Mouse (Mus musculus): Measurements from ENCODE around the gene Arid5a. TPM values are rescaled to one million over a fixed set of nuclear protein-coding genes. Genes with fewer than 3 reads are reported as not detected.
A peak's percentile ranks its signal among the peaks of the same experiment; 100 is the strongest.

The Arid5a gene
- polyA plus RNA-seq, 1 experiment = 65.8 TPM

DNA sequence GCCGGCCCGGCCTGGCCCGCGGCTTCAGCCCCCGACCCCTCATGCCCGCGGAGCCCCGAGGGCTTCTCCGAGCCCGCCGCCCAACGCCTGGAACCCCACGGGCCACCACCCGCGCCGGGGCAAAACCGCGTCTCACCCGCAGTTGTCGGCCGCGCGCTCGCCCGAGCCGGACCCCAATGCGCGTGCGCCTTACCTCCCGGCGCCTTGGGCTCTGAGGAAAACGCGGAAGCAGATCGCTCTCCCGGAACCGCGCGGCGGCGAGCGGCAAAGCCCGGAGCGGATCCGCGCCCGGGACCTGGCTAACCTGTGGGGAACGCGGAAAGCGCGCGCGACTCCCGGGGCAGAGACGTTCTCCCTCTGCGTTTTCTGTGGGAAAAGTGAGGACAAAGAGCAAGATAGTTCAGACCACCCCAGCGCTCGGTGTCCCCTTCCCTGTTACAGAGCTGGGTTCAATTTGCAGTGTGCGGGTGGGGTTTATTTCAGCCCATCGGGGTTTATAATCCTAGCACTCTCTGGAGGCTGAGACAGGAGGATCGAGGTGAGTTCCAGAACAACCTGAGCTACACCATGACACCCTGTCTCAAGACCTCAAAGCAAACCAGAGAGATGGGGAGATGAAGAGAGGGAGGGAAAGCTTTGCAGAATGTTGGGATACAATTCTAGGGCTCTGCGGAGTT lies 61.6 kb downstream of the Arid5a start, which contains the start of gene Kansl3:
Gene Kansl3, minus strand, starts transcription at position 213 of the 677 bp plus-strand sequence.
- Histone ChIP-seq H3K4me3 (peak within 1 kb of the TSS; percentile 58), H3ac (ENCODE audit: control insufficient read depth, insufficient read length) (peak within 1 kb of the TSS; percentile 21), H3K79me2 (ENCODE audit: control insufficient read depth, insufficient read depth) (peaks cover 46% of the 10 kb centered on the region), H3K36me3 (ENCODE audit: control insufficient read depth, insufficient read depth) (peaks cover 11% of the 10 kb centered on the region), H3K27me3 (ENCODE audit: control insufficient read depth, insufficient read depth, insufficient read length) (no peaks in the 10 kb centered on the region), H3K4me2 (ENCODE audit: low read depth) (peak within 1 kb of the TSS; percentile 67)
- peak; percentile 90 for TF ChIP-seq POLR2AphosphoS2 (IDR thresholded peaks at IDR 0.05; ENCODE audit: insufficient read length, low read depth)
- no peak for TF ChIP-seq MAX (IDR thresholded peaks at IDR 0.05; ENCODE audit: low read depth)
- TF ChIP-seq MYOG (IDR thresholded peaks at IDR 0.05; ENCODE audit: control insufficient read depth in 1 of 3, insufficient read depth in 1 of 3, insufficient read length in 2 of 3, low read depth in 2 of 3) = peak in 2 of 3 experiments; percentile 29 to 62
- TF ChIP-seq REST (IDR thresholded peaks at IDR 0.05; ENCODE audit: insufficient read depth, insufficient read length) = no peak
- peak; percentile 56 for TF ChIP-seq E2F4 (IDR thresholded peaks at IDR 0.05; ENCODE audit: insufficient read depth)
- no peak for TF ChIP-seq CEBPB (IDR thresholded peaks at IDR 0.05; ENCODE audit: insufficient read depth, poor library complexity, severe bottlenecking)
- TF ChIP-seq POLR2A (IDR thresholded peaks at IDR 0.05; ENCODE audit: insufficient read length, low read depth) = peak; percentile 96
- TF ChIP-seq MYOD1 (IDR thresholded peaks at IDR 0.05; ENCODE audit: control insufficient read depth in 1 of 3, insufficient read length in 2 of 3, low read depth in 2 of 3) = peak in 1 of 3 experiments; percentile 17
- TF ChIP-seq SRF (IDR thresholded peaks at IDR 0.05; ENCODE audit: control insufficient read depth, insufficient read length, low read depth) = no peak
- TF ChIP-seq USF1 (IDR thresholded peaks at IDR 0.05; ENCODE audit: low read depth) = no peak
- no peak for TF ChIP-seq TCF12 (IDR thresholded peaks at IDR 0.05; ENCODE audit: insufficient read depth, poor library complexity, severe bottlenecking)
- no peak for TF ChIP-seq TCF3 (IDR thresholded peaks at IDR 0.05; ENCODE audit: insufficient read length, low read depth)

DNA sequence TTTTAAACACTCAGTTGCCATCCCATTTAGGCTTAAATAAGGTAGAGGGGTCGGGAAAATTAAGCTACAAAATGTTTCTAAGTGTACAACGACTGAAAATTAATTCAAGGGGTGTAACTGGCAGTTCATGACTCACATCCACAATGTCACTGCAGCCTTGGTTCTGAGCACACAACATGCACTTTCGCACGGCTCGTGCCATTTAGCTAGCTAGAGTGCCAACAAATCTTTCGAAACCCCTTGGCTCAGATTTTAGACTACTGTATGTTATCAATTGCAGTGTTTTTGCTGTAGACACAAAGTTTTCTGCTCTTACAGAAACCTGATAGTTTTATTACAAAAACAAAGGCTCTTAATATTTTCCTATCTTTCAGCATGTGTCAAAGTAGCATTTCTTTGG lies 63.4 kb downstream of the Arid5a start:
- H3K27me3 ChIP-seq (ENCODE audit: control insufficient read depth, insufficient read depth, insufficient read length) = no peaks in the 10 kb centered on the region
- no peak for TF ChIP-seq TCF12 (IDR thresholded peaks at IDR 0.05; ENCODE audit: insufficient read depth, poor library complexity, severe bottlenecking)
- TF ChIP-seq E2F4 (IDR thresholded peaks at IDR 0.05; ENCODE audit: insufficient read depth) = no peak
- no peak for TF ChIP-seq MYOG (IDR thresholded peaks at IDR 0.05; ENCODE audit: control insufficient read depth in 1 of 3, insufficient read depth in 1 of 3, insufficient read length in 2 of 3, low read depth in 2 of 3)
- TF ChIP-seq USF1 (IDR thresholded peaks at IDR 0.05; ENCODE audit: low read depth) = no peak
- no peak for TF ChIP-seq POLR2AphosphoS2 (IDR thresholded peaks at IDR 0.05; ENCODE audit: insufficient read length, low read depth)
- TF ChIP-seq POLR2A (IDR thresholded peaks at IDR 0.05; ENCODE audit: insufficient read length, low read depth) = no peak
- TF ChIP-seq REST (IDR thresholded peaks at IDR 0.05; ENCODE audit: insufficient read depth, insufficient read length) = no peak
- no peak for TF ChIP-seq CEBPB (IDR thresholded peaks at IDR 0.05; ENCODE audit: insufficient read depth, poor library complexity, severe bottlenecking)
- no peak for TF ChIP-seq SRF (IDR thresholded peaks at IDR 0.05; ENCODE audit: control insufficient read depth, insufficient read length, low read depth)
- no peak for TF ChIP-seq MAX (IDR thresholded peaks at IDR 0.05; ENCODE audit: low read depth)
- TF ChIP-seq TCF3 (IDR thresholded peaks at IDR 0.05; ENCODE audit: insufficient read length, low read depth) = no peak
- H3ac ChIP-seq (ENCODE audit: control insufficient read depth, insufficient read length) = no peak overlapping the region
- peaks cover 29% of the 10 kb centered on the region for H3K79me2 ChIP-seq (ENCODE audit: control insufficient read depth, insufficient read depth)
- H3K4me3 ChIP-seq = no peak overlapping the region
- no peaks in the 10 kb centered on the region for H3K36me3 ChIP-seq (ENCODE audit: control insufficient read depth, insufficient read depth)
- H3K4me2 ChIP-seq (ENCODE audit: low read depth) = no peak overlapping the region

DNA sequence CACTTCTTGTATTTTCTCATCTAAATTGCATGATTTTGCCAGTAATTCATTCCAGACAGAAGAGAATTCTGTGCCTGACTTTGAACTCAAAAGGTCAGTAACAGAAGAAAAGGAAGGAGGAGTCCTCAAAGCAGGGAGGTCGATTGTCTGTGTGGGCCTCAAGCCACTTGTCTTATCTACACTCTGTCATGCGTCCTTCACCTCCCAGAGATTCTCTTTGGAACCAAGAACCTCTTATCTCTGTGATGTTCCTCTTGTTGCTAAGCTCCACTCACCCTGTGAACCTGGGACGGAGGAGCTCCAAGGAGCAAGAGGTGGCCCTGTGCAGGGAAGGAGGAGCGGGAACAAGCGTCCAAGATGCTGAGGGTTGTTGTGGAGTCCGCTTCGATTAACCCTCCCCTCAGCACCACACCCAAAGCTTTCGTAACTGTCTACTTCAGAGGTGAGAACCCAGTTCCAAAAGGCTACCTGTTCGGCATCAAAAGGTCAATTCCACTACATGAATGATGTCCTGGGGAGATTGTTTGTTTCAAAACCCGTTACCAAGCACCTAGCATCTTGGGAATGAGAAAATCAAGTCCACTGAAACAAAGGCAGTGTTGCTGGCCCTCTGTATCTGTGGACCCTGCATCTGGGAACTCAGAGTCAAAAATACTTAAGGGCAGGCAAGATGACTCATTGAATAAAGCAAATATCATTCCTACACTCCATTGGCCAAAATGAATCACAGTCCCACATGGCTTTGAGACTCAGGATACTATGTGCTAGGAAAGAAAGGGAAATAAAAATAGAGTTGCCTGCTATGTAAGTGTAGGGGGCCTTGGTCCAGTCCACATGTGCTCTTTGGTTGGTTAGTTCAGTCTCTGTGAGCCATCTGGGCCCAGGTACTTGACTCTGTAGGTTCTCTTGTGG lies 64.7 kb downstream of the Arid5a start, which contains the start of gene Fer1l5:
Gene Fer1l5, plus strand, starts transcription at position 358 of the 912 bp plus-strand sequence.
- no peak within 1 kb of the TSS for H3K4me2 ChIP-seq (ENCODE audit: low read depth)
- H3ac ChIP-seq (ENCODE audit: control insufficient read depth, insufficient read length) = no peak within 1 kb of the TSS
- TF ChIP-seq MAX (IDR thresholded peaks at IDR 0.05; ENCODE audit: low read depth) (no peak), E2F4 (IDR thresholded peaks at IDR 0.05; ENCODE audit: insufficient read depth) (no peak), REST (IDR thresholded peaks at IDR 0.05; ENCODE audit: insufficient read depth, insufficient read length) (no peak)
- no peak within 1 kb of the TSS for H3K4me3 ChIP-seq
- H3K36me3 ChIP-seq (ENCODE audit: control insufficient read depth, insufficient read depth) = no peaks in the 10 kb centered on the region
- peaks cover 16% of the 10 kb centered on the region for H3K79me2 ChIP-seq (ENCODE audit: control insufficient read depth, insufficient read depth)
- H3K27me3 ChIP-seq (ENCODE audit: control insufficient read depth, insufficient read depth, insufficient read length) = no peaks in the 10 kb centered on the region

Other genes starting within 250 kb of the Arid5a start
- gene Hs6st1, start 239.3 kb upstream of the Arid5a start, polyA plus RNA-seq (2012; fragmentation: generic; extraction: Trizol) = 66.6 TPM
- 24.3 TPM for gene Uggt1, start 63.0 kb upstream of the Arid5a start, polyA plus RNA-seq (2012; fragmentation: generic; extraction: Trizol)
- 0.11 TPM for gene Neurl3, start 33.1 kb upstream of the Arid5a start, polyA plus RNA-seq (2012; fragmentation: generic; extraction: Trizol)
- 35.7 TPM for gene Kansl3, start 61.4 kb downstream of the Arid5a start, polyA plus RNA-seq (2012; fragmentation: generic; extraction: Trizol)
- 0.59 TPM for gene Fer1l5, start 64.6 kb downstream of the Arid5a start, polyA plus RNA-seq (2012; fragmentation: generic; extraction: Trizol)
- 44.8 TPM for gene Lman2l, start 137.5 kb downstream of the Arid5a start, polyA plus RNA-seq (2012; fragmentation: generic; extraction: Trizol)
- gene Cnnm4, start 163.9 kb downstream of the Arid5a start, polyA plus RNA-seq (2012; fragmentation: generic; extraction: Trizol) = 21.6 TPM
- gene Cnnm3, start 204.1 kb downstream of the Arid5a start, polyA plus RNA-seq (2012; fragmentation: generic; extraction: Trizol) = 10.2 TPM
- 78.6 TPM for gene Ankrd23, start 229.2 kb downstream of the Arid5a start, polyA plus RNA-seq (2012; fragmentation: generic; extraction: Trizol)
- gene Gm42417, start 231.7 kb downstream of the Arid5a start, polyA plus RNA-seq (2012; fragmentation: generic; extraction: Trizol) = 0.13 TPM
- 17.9 TPM for gene Ankrd39, start 239.7 kb downstream of the Arid5a start, polyA plus RNA-seq (2012; fragmentation: generic; extraction: Trizol)

Measured in myocyte (in vitro differentiated cells).